Mouse (Mus musculus): ENCODE results near the gene Dll1. TPM values are rescaled to one million over a fixed set of nuclear protein-coding genes. Genes with fewer than 3 reads are reported as not detected.

The Dll1 gene
- polyA plus RNA-seq, 1 experiment from 2014 or later: 8.2 TPM

GRCm38 (mm10) chr17:15419534-15419933 is 42.9 kb upstream of the Dll1 start:
- H3K27me3 ChIP-seq (replicated peaks; ENCODE audit: insufficient read depth, low read length): no peaks in the 10 kb centered on the region
- no peak overlapping the region for H3K4me2 ChIP-seq (replicated peaks; ENCODE audit: low read depth, low read length)
- no peak overlapping the region for H3K4me3 ChIP-seq (ENCODE audit: low read depth, low read length)
- 83% methylated on average over 8 of the region's 8 CpGs for WGBS
- no peak overlapping the region for H3K9ac ChIP-seq (replicated peaks; ENCODE audit: low read depth)
- H3K4me1 ChIP-seq (ENCODE audit: insufficient read depth, low read depth, low read length): no peaks in the 10 kb centered on the region
- no peaks in the 10 kb centered on the region for H3K9me3 ChIP-seq (ENCODE audit: low read length)
- H3K27ac ChIP-seq (ENCODE audit: low read length): no peak overlapping the region
- peak; percentile 35 for TF ChIP-seq CTCF (IDR thresholded peaks at IDR 0.05)
- TF ChIP-seq EP300 (IDR thresholded peaks at IDR 0.05): no peak
- no peak for ATAC-seq
- H3K36me3 ChIP-seq (ENCODE audit: insufficient read depth, low read length): peaks cover 26% of the 10 kb centered on the region
- no peak for DNase-seq (ENCODE audit: low spot score)

- DNase-seq (ENCODE audit: low spot score): no peak
- H3K36me3 ChIP-seq (ENCODE audit: insufficient read depth, low read length): peaks cover 28% of the 10 kb centered on the region
- no peak overlapping the region for H3K4me3 ChIP-seq (ENCODE audit: low read depth, low read length)
- no peaks in the 10 kb centered on the region for H3K27me3 ChIP-seq (replicated peaks; ENCODE audit: insufficient read depth, low read length)
- H3K4me1 ChIP-seq (ENCODE audit: insufficient read depth, low read depth, low read length): no peaks in the 10 kb centered on the region
- no peak overlapping the region for H3K27ac ChIP-seq (ENCODE audit: low read length)
- H3K9me3 ChIP-seq (ENCODE audit: low read length): no peaks in the 10 kb centered on the region
- TF ChIP-seq CTCF (IDR thresholded peaks at IDR 0.05): no peak
- TF ChIP-seq EP300 (IDR thresholded peaks at IDR 0.05): no peak
- 89% methylated on average over 12 of the region's 12 CpGs for WGBS
- ATAC-seq: no peak
- no peak overlapping the region for H3K4me2 ChIP-seq (replicated peaks; ENCODE audit: low read depth, low read length)
- H3K9ac ChIP-seq (replicated peaks; ENCODE audit: low read depth): no peak overlapping the region
These were observed 40.0 kb upstream of the Dll1 start for GRCm38 (mm10) chr17:15416596-15417215.

GRCm38 (mm10) chr17:15410861-15411260 is 34.2 kb upstream of the Dll1 start:
- no peak for ATAC-seq
- no peak for DNase-seq (ENCODE audit: low spot score)
- Histone ChIP-seq H3K4me1 (ENCODE audit: insufficient read depth, low read depth, low read length) (no peaks in the 10 kb centered on the region), H3K9ac (replicated peaks; ENCODE audit: low read depth) (no peak overlapping the region), H3K27ac (ENCODE audit: low read length) (no peak overlapping the region), H3K4me3 (ENCODE audit: low read depth, low read length) (no peak overlapping the region), H3K27me3 (replicated peaks; ENCODE audit: insufficient read depth, low read length) (no peaks in the 10 kb centered on the region), H3K36me3 (ENCODE audit: insufficient read depth, low read length) (peaks cover 26% of the 10 kb centered on the region), H3K9me3 (ENCODE audit: low read length) (no peaks in the 10 kb centered on the region), H3K4me2 (replicated peaks; ENCODE audit: low read depth, low read length) (no peak overlapping the region)
- 82% methylated on average over 1 of the region's 1 CpGs for WGBS
- TF ChIP-seq EP300 (IDR thresholded peaks at IDR 0.05) (no peak), CTCF (IDR thresholded peaks at IDR 0.05) (no peak)

- Histone ChIP-seq H3K36me3 (ENCODE audit: insufficient read depth, low read length) (peaks cover 26% of the 10 kb centered on the region), H3K4me2 (replicated peaks; ENCODE audit: low read depth, low read length) (no peak overlapping the region), H3K4me3 (ENCODE audit: low read depth, low read length) (no peak overlapping the region), H3K27me3 (replicated peaks; ENCODE audit: insufficient read depth, low read length) (no peaks in the 10 kb centered on the region), H3K9me3 (ENCODE audit: low read length) (no peaks in the 10 kb centered on the region), H3K9ac (replicated peaks; ENCODE audit: low read depth) (no peak overlapping the region), H3K27ac (ENCODE audit: low read length) (no peak overlapping the region), H3K4me1 (ENCODE audit: insufficient read depth, low read depth, low read length) (no peaks in the 10 kb centered on the region)
- WGBS: 88% methylated on average over 10 of the region's 10 CpGs
- no peak for TF ChIP-seq EP300 (IDR thresholded peaks at IDR 0.05)
- TF ChIP-seq CTCF (IDR thresholded peaks at IDR 0.05): no peak
- no peak for DNase-seq (ENCODE audit: low spot score)
- ATAC-seq: no peak
These were observed 32.6 kb upstream of the Dll1 start for GRCm38 (mm10) chr17:15409261-15409660.

- Histone ChIP-seq H3K27me3 (replicated peaks; ENCODE audit: insufficient read depth, low read length) (no peaks in the 10 kb centered on the region), H3K4me1 (ENCODE audit: insufficient read depth, low read depth, low read length) (no peaks in the 10 kb centered on the region), H3K9me3 (ENCODE audit: low read length) (no peaks in the 10 kb centered on the region), H3K27ac (ENCODE audit: low read length) (no peak overlapping the region), H3K4me2 (replicated peaks; ENCODE audit: low read depth, low read length) (no peak overlapping the region), H3K9ac (replicated peaks; ENCODE audit: low read depth) (no peak overlapping the region), H3K36me3 (ENCODE audit: insufficient read depth, low read length) (peaks cover 36% of the 10 kb centered on the region), H3K4me3 (ENCODE audit: low read depth, low read length) (no peak overlapping the region)
- ATAC-seq (no peak), DNase-seq (ENCODE audit: low spot score) (no peak)
- TF ChIP-seq EP300 (IDR thresholded peaks at IDR 0.05): no peak
- no peak for TF ChIP-seq CTCF (IDR thresholded peaks at IDR 0.05)
- 74% methylated on average over 2 of the region's 2 CpGs for WGBS
These were observed 29.9 kb upstream of the Dll1 start for GRCm38 (mm10) chr17:15406576-15406975.

- WGBS: 97% methylated on average over 17 of the region's 17 CpGs
- no peaks in the 10 kb centered on the region for H3K4me1 ChIP-seq (ENCODE audit: insufficient read depth, low read depth, low read length)
- H3K27ac ChIP-seq (ENCODE audit: low read length): no peak overlapping the region
- no peaks in the 10 kb centered on the region for H3K9me3 ChIP-seq (ENCODE audit: low read length)
- H3K36me3 ChIP-seq (ENCODE audit: insufficient read depth, low read length): peaks cover 14% of the 10 kb centered on the region; the same call in 1 of the 2 replicates
- no peak for TF ChIP-seq EP300 (IDR thresholded peaks at IDR 0.05)
- no peak for TF ChIP-seq CTCF (IDR thresholded peaks at IDR 0.05)
- H3K9ac ChIP-seq (replicated peaks; ENCODE audit: low read depth): no peak overlapping the region
- ATAC-seq (no peak), DNase-seq (ENCODE audit: low spot score) (no peak)
- H3K27me3 ChIP-seq (replicated peaks; ENCODE audit: insufficient read depth, low read length): no peaks in the 10 kb centered on the region
- H3K4me2 ChIP-seq (replicated peaks; ENCODE audit: low read depth, low read length): no peak overlapping the region
- H3K4me3 ChIP-seq (ENCODE audit: low read depth, low read length): no peak overlapping the region
These were observed 25.0 kb upstream of the Dll1 start for GRCm38 (mm10) chr17:15401716-15402115.
